Mouse (Mus musculus): Measurements from ENCODE around the gene Anp32b.

Anp32b gene

GRCm38 (mm10) chr4:46505361-46506057 is 54.8 kb downstream of the Anp32b start:
- no peak for DNase-seq (ENCODE audit: low spot score in 2 of 2)

GRCm38 (mm10) chr4:46506801-46507610 is 56.3 kb downstream of the Anp32b start:
- DNase-seq (ENCODE audit: low spot score in 2 of 2): peak; percentile 96 to 97

GRCm38 (mm10) chr4:46507736-46508460 is 57.2 kb downstream of the Anp32b start:
- peak; percentile 90 to 94 for DNase-seq (ENCODE audit: low spot score in 2 of 2)

DNA sequence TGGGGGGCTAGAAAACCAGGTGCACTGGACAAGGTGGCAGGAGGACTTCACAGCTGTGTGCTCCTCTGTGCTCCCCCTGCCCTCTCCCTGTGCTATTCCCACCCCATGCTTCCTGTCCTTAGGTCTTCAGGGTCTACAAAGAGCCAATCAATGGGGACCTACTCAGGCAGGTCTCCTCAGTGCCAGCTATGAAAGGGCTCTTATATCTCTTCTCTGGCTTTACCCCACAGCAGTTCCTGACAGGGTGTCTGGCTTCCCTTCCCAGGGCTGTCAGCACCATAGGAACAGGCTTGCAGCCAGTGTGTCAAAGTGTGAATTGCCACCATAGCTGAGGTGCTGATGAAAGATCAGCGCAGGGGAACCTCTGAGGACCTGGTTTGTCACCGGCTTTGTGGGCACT is 69.8 kb downstream of the Anp32b start:
- DNase-seq (ENCODE audit: low spot score in 2 of 2): no peak

DNA sequence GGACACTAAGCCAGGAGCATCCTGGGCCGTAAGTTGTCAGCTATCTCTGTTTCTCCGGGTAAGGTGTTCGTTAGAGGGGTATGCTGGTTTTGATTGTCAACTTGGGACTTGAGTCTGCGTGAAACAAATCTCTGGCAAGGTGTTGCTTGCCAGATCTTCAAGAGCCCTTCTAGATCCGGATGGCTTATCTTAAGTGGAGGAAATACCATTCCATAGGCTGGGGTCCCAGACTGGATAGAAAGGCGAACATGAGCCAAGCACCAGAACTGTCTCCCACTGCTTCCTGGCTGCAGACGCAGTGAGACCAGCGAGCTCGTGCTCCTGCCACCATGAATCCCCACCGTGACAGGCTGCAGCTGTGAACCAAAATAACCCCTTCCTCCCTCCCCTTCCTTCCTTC is 70.8 kb downstream of the Anp32b start:
- DNase-seq (ENCODE audit: low spot score in 2 of 2): no peak
